Mouse (Mus musculus) lung, postnatal 0 days (tissue): ENCODE results near the gene Wasf2.
A peak's percentile ranks its signal among the peaks of the same experiment; 100 is the strongest.

Source experiments
- CTCF ChIP-seq: IDR thresholded peaks from 2 replicates; pipeline ENCODE4 v1.5.1; 2016; ENCODE audit warnings: antibody characterized with exemption, mild to moderate bottlenecking
- EP300 ChIP-seq: IDR thresholded peaks from 2 replicates; pipeline ENCODE4 v1.6.1; 2016; ENCODE audit warnings: antibody characterized with exemption, mild to moderate bottlenecking, control low read depth

DNA sequence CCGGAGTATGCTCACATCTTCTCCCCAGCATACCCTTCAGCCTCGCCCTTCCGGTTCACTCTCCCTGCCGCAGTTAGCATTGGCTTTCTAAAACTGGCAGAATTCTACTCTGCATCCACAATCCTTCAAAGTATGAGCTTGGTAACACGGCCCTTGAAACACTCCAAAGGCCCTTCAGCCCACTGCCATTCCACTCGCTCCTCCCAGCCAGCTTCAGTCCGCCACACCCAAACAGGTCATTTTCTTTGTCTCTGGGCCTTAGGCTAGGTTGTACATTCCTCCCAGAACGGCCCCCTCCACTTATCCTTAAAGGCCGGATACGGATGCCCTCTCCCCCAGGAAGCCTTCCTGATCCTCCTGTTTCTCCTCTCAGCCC, 26.1 kb upstream of the Wasf2 start:
- TF ChIP-seq CTCF: no peak
- TF ChIP-seq EP300: peak; percentile 91
